Mouse (Mus musculus): ENCODE results near the gene Sh3bp5.

The Sh3bp5 gene

GRCm38 (mm10) chr14:31343241-31343640, 92.6 kb downstream of the Sh3bp5 start:
- DNase-seq (ENCODE audit: low read depth, low spot score) = no peak

- DNase-seq (ENCODE audit: low read depth, low spot score) = no peak
Observed at GRCm38 (mm10) chr14:31337947-31338346, 97.9 kb downstream of the Sh3bp5 start.

DNA sequence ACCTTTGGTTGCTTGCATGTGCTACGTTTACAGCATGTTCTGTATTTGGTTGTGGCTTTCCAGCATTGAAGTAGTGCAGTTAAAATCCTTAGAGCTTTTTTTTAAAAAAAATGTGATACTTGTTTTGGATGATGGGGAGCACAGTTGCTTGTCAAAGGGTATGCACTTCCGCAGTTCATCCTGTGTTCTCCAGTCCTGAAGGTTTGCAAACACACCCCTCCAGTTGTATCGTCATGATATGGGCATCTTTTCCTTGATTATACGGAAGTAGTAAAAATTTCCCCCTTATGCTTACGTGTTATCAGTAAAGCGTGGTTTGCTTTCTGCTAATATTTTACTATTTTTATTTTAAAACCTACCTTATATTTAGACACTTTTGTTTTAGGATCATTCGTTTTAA, 98.5 kb downstream of the Sh3bp5 start:
- peak; percentile 7 for DNase-seq (ENCODE audit: low read depth, low spot score)

DNA sequence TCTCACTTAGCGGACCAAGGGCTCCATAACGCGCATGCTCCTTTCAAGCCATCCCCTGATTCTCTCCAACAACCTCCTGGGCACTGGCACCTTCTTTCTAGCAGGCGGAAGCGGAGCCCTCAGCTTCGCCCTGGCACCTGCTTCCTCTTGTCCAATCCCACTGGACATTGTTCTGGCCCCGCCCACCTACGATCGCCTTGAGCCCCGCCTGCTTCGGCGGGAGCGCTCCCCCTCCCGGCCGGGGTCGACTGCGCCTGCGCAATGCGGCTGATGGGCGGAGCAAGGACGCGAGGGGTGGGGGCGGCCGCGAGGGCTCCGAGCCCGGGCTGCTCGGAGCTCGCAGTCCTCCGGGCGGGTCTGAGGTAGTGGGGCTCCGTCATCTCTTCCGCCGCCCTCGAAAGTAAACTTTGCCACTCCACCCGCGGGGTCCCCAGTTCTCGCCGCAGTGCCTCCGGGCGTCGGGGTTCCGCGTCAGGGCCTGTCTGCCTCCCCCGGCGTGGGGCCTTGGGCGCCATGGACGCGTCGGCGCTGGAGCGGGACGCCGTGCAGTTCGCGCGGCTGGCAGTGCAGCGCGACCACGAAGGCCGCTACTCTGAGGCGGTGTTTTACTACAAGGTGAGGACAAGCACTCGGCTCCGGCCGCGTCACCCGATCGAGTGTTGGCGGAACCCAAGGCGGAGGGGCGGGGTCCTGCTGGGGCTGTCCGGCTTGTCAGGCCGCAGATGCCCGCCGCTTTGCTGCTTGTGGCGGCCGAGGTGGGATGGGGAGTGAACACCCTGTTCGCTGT, 99.3 kb downstream of the Sh3bp5 start, which contains the start of gene Capn7:
Capn7 (plus strand) TSS at position 270 of the 787 bp plus-strand sequence.
- DNase-seq (ENCODE audit: low read depth, low spot score) = peak; percentile 92

GRCm38 (mm10) chr14:31335765-31336164, 100.1 kb downstream of the Sh3bp5 start:
- DNase-seq (ENCODE audit: low read depth, low spot score) = no peak

- no peak for DNase-seq (ENCODE audit: low read depth, low spot score)
Observed at GRCm38 (mm10) chr14:31330957-31331356, 104.9 kb downstream of the Sh3bp5 start.

DNA sequence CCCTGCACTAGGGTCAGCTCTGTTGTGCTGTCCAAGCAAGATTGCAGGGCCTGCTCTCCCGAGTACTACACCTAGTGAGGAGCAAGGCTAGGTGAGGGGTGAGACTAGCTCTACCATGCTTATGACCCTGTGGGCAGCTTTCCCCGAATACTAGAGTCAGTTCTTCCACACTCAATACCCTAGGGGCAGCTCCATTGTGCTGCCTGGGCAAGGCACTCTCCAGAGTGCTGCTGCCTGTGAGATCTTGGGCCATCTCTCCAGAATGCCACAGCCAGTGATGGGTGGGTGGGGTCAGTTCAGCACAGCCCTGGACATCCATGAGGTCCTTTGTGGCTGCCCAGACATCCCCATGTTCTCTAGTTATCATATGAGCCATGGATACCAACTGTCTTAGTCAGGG, 106.1 kb downstream of the Sh3bp5 start:
- DNase-seq (ENCODE audit: low read depth, low spot score) = no peak

DNA sequence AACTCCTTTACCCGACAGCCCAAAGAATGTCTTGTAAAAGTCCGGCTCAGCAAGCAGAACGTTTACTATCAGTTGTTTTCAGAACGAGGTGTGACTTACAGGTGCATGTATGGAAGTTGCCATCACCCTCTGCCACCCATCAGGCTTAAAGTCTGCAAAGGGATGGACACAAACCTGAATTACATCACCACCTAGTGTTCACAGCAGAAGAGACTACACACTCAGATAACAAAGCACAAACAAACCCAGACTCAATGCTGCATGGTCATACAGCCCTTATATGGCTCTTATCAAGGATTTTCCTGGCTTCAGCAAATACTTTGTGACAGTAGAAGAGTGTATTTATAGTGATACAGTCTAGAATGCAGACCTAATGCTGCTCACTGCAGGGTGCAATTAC, 108.2 kb downstream of the Sh3bp5 start:
- no peak for DNase-seq (ENCODE audit: low read depth, low spot score)

- DNase-seq (ENCODE audit: low read depth, low spot score) = no peak
Observed at GRCm38 (mm10) chr14:31327196-31327595, 108.7 kb downstream of the Sh3bp5 start.

DNA sequence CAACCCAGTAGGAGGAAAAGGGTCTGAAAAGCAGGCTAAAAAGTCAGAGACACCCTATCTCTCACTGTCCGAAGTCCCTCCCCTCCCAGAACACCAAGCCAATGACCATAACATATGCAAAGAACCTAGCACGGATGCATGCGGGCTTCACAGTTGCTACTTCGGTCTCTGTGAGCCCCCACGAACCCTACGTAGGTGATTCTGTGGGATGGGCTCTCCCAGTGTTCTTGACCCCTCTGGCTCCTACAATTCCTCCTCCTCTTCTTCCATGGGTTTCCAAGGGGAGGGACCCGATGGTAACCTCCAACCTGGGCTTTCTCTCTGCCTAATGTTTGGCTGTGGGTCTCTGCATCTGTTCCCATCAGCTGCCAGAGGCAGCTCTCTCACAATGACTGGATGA, 109.1 kb downstream of the Sh3bp5 start:
- no peak for DNase-seq (ENCODE audit: low read depth, low spot score)

DNA sequence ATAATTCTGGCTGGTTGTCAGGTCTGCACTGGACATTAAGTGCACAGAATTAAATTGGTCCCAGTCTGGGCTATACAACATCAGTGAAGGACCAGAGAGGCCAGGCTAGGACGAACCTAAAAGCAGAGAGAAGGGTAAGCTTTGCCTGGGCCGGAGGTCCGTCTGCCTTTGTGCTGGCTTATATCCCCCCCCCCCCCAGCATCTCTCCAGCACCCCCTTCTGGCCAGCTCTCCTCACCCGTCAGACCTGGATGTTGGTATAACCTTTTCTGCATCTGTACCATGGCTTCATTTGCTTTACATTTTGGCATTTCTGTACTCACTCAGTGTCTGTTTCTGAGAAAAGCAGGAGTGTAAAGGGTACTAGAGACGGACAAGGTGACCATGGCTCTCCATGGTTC, 110.3 kb downstream of the Sh3bp5 start:
- no peak for DNase-seq (ENCODE audit: low read depth, low spot score)

- DNase-seq (ENCODE audit: low read depth, low spot score) = no peak
Observed at GRCm38 (mm10) chr14:31324851-31325250, 111.0 kb downstream of the Sh3bp5 start.

- no peak for DNase-seq (ENCODE audit: low read depth, low spot score)
Observed at GRCm38 (mm10) chr14:31323849-31324792, 111.8 kb downstream of the Sh3bp5 start, which contains the start of gene Dnah1. Dnah1 (minus strand) TSS chr14:31323896.

GRCm38 (mm10) chr14:31323189-31323588, 112.7 kb downstream of the Sh3bp5 start:
- DNase-seq (ENCODE audit: low read depth, low spot score) = no peak

DNA sequence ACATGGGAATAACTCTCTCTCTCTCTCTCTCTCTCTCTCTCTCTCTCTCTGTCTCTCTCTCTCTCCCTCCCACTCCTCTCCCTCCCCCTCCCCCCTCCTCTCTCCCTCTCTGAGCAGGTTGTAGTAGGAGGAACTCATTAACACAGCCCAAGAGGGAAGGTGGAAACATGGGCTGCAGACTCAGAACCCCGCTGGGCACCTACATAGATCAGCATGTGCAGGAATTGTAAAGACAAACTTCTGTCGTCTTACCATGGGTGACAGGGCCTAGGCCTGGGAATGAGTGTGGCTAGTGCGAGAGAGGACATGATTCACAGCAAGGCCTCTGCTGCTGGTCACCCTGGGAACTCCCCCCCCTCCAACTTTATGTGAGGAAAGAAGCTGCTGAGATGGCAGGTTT, 113.7 kb downstream of the Sh3bp5 start:
- DNase-seq (ENCODE audit: low read depth, low spot score) = no peak

DNA sequence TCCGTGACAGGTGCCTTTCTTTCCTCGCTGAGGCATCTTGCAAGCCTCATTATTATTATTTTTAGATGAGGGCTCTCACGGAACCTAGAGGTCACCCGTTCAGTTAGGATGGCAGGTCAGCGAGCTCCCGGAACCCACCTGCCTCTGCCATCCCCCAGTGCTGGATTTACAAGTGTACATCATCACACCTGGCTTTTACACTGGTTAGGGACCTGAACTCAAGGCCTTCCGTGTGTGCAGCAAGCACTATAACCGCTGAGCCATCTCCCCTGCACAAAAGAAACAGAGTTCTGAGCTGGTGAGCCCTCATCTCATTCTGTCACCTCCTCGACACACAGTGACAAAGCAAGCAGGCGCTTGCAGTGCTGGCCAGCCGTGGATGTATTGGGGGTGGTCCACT, 114.7 kb downstream of the Sh3bp5 start:
- DNase-seq (ENCODE audit: low read depth, low spot score) = no peak

DNA sequence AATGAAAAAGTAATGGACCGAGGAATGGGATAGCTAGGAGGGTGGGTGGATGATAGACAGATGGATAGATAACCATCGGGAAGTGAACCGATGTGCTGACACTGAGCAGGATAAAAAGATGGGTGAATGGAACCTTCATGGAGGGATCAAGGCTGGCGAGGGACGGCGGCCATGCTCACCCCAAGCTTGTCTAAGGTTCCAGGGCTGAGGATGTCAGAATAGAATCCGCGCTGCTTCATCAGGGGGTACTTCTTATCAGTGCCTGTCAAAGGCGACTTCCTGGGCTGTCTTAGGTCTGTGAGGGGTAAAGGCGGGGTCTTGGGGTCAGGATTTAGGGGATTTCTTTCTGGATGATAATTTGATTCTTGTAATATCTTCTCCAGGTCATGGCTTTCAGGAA, 116.3 kb downstream of the Sh3bp5 start:
- DNase-seq (ENCODE audit: low read depth, low spot score) = no peak

- no peak for DNase-seq (ENCODE audit: low read depth, low spot score)
Observed at GRCm38 (mm10) chr14:31317754-31318153, 118.1 kb downstream of the Sh3bp5 start.

GRCm38 (mm10) chr14:31316613-31317012, 119.3 kb downstream of the Sh3bp5 start:
- no peak for DNase-seq (ENCODE audit: low read depth, low spot score)

- no peak for DNase-seq (ENCODE audit: low read depth, low spot score)
Observed at GRCm38 (mm10) chr14:31313192-31313591, 122.7 kb downstream of the Sh3bp5 start.

Data from 3T3-L1 (cell line).